Mouse (Mus musculus): Measurements from ENCODE around the gene Kif1b.
A peak's percentile ranks its signal among the peaks of the same experiment; 100 is the strongest.

- TF ChIP-seq CTCF (IDR thresholded peaks at IDR 0.05; ENCODE audit: low read depth) (peak; percentile 2; the same call in 1 of the 2 replicates), EP300 (IDR thresholded peaks at IDR 0.05; ENCODE audit: low read depth) (no peak)
These were observed 140.4 kb downstream of the Kif1b start for GRCm38 (mm10) chr4:149166957-149167611.

All from liver, embryonic 14.5 days (tissue).